Mouse (Mus musculus) myocyte (in vitro differentiated cells): ENCODE measurements around the gene Lrrc40.

Experiments
- CEBPB ChIP-seq: IDR thresholded peaks from 2 replicates; pipeline ENCODE4 v1.6.1; 2011; ENCODE audit warnings: mild to moderate bottlenecking, moderate library complexity; ENCODE audit not compliant: poor library complexity, insufficient read depth, severe bottlenecking
- E2F4 ChIP-seq: IDR thresholded peaks from one replicate; pipeline ENCODE4 v1.6.1; 2011; ENCODE audit warnings: mild to moderate bottlenecking, control low read depth, moderate library complexity; ENCODE audit not compliant: insufficient read depth
- MAX ChIP-seq: IDR thresholded peaks from one replicate; pipeline ENCODE4 v1.6.1; 2011; ENCODE audit warnings: low read depth, mild to moderate bottlenecking, control low read depth
- MYOG ChIP-seq, 3 experiments: IDR thresholded peaks; one replicate each; pipeline ENCODE4 v1.6.1; 2011; ENCODE audit warnings: control low read depth in 2 of 3, low read depth in 2 of 3, mild to moderate bottlenecking in 2 of 3; ENCODE audit not compliant: insufficient read length in 2 of 3, control insufficient read depth in 1 of 3, insufficient read depth in 1 of 3
- POLR2A ChIP-seq: IDR thresholded peaks from one replicate; pipeline ENCODE4 v1.6.1; 2011; ENCODE audit warnings: low read depth, mild to moderate bottlenecking, control low read depth, moderate library complexity; ENCODE audit not compliant: insufficient read length
- POLR2AphosphoS2 ChIP-seq: IDR thresholded peaks from one replicate; pipeline ENCODE4 v1.6.1; 2011; ENCODE audit warnings: low read depth, control low read depth; ENCODE audit not compliant: insufficient read length
- SRF ChIP-seq: IDR thresholded peaks from one replicate; pipeline ENCODE4 v1.6.1; 2011; ENCODE audit warnings: low read depth; ENCODE audit not compliant: control insufficient read depth, insufficient read length
- TCF12 ChIP-seq: IDR thresholded peaks from one replicate; pipeline ENCODE4 v1.6.1; 2011; ENCODE audit warnings: mild to moderate bottlenecking, control low read depth; ENCODE audit not compliant: poor library complexity, insufficient read depth, severe bottlenecking
- USF1 ChIP-seq: IDR thresholded peaks from one replicate; pipeline ENCODE4 v1.6.1; 2011; ENCODE audit warnings: low read depth, mild to moderate bottlenecking, control low read depth, moderate library complexity

GRCm38 (mm10) chr3:158060621-158061291, 24.3 kb downstream of the Lrrc40 start:
- no peak for TF ChIP-seq POLR2A
- no peak for TF ChIP-seq TCF12
- TF ChIP-seq E2F4: no peak
- no peak for TF ChIP-seq CEBPB
- no peak for TF ChIP-seq POLR2AphosphoS2
- no peak for TF ChIP-seq SRF
- TF ChIP-seq MYOG (IDR thresholded peaks at IDR 0.05; ENCODE audit: control insufficient read depth in 1 of 3, insufficient read depth in 1 of 3, insufficient read length in 2 of 3, low read depth in 2 of 3): no peak
- TF ChIP-seq USF1: no peak
- TF ChIP-seq MAX: no peak
